Mouse (Mus musculus) cerebellum, adult 2 months (tissue): Measurements from ENCODE around the gene Mob2.

Experiments used
- CTCF ChIP-seq: fragments of 200-500 bp; IDR thresholded peaks from 2 replicates; pipeline ENCODE4 v1.5.1; 2011; ENCODE audit warnings: low read depth, mild to moderate bottlenecking, control low read depth, low read length, moderate library complexity, borderline replicate concordance; ENCODE audit not compliant: insufficient read depth
- POLR2A ChIP-seq: fragments of 200-500 bp; IDR thresholded peaks from 2 replicates; pipeline ENCODE4 v1.6.1; 2011; ENCODE audit warnings: low read length, control low read depth, borderline replicate concordance; ENCODE audit not compliant: insufficient read depth

- TF ChIP-seq CTCF (no peak), POLR2A (no peak)
These were observed 79.6 kb downstream of the Mob2 start for GRCm38 (mm10) chr7:141981237-141981636.
